Mouse (Mus musculus) heart, embryonic 15.5 days (tissue): ENCODE measurements around the gene Cx3cl1. TPM values are rescaled to one million over a fixed set of nuclear protein-coding genes. Genes with fewer than 3 reads are reported as not detected.
A peak's percentile ranks its signal among the peaks of the same experiment; 100 is the strongest.

ENCODE experiments used
- ATAC-seq: fragments of 200-750 bp; cut with Nextera tagmentation; replicated peaks from 2 replicates; pipeline ENCODE4 v1.8.0; 2017; ENCODE audit warnings: low read depth, moderate TSS enrichment; ENCODE audit not compliant: insufficient number of reproducible peaks, insufficient read depth, low FRiP score
- H3K27ac ChIP-seq: fragments of 300-500 bp; sonication (generic); 2 replicates; pipeline ENCODE4 v1.5.1; 2015; ENCODE audit warnings: mild to moderate bottlenecking, inconsistent platforms
- H3K27me3 ChIP-seq: fragments of 300-500 bp; sonication (generic); 2 replicates; pipeline ENCODE4 v1.6.1; 2015; ENCODE audit warnings: inconsistent platforms
- H3K36me3 ChIP-seq: fragments of 300-500 bp; sonication (generic); 2 replicates; pipeline ENCODE4 v1.6.1; 2015; ENCODE audit warnings: mild to moderate bottlenecking, inconsistent platforms
- H3K4me1 ChIP-seq: fragments of 300-500 bp; sonication (generic); replicated peaks from 2 replicates; pipeline ENCODE4 v1.6.1; 2015; ENCODE audit warnings: inconsistent platforms
- H3K4me2 ChIP-seq: fragments of 300-500 bp; sonication (generic); 2 replicates; pipeline ENCODE4 v1.6.1; 2015; ENCODE audit warnings: inconsistent platforms, mild to moderate bottlenecking, moderate library complexity
- H3K4me3 ChIP-seq: fragments of 300-500 bp; sonication (generic); 2 replicates; pipeline ENCODE4 v1.5.1; 2015; ENCODE audit warnings: mild to moderate bottlenecking, inconsistent platforms
- H3K9ac ChIP-seq: fragments of 300-500 bp; sonication (generic); 2 replicates; pipeline ENCODE4 v1.6.1; 2015; ENCODE audit warnings: mild to moderate bottlenecking, inconsistent platforms
- H3K9me3 ChIP-seq: fragments of 300-500 bp; sonication (generic); replicated peaks from 2 replicates; pipeline ENCODE4 v1.6.1; 2016; ENCODE audit warnings: inconsistent platforms
- WGBS: fragments of 180-500 bp; shearing (Covaris S2); methylation state at CpG from one replicate; pipeline ENCODE4 v1.1.7; 2015; ENCODE audit warnings: mixed read lengths; 5-methylcytosine and 5-hydroxymethylcytosine counted together
- polyA plus RNA-seq: library from polyadenylated mRNA; unstranded; fragments of >200 nt; fragmentation: Nextera tagmentation; extraction: Ambion mirVana; gene quantifications from 2 replicates; pipeline ENCODE4 v1.2.1, GENCODE M21; 2015

Gene Cx3cl1
- polyA plus RNA-seq, 1 experiment from 2014 or later, result 9.7 TPM

- Histone ChIP-seq H3K4me2 (no peak within 1 kb of the TSS), H3K27me3 (no peaks in the 10 kb centered on the region; the same call in 1 of the 2 replicates), H3K9ac (no peak within 1 kb of the TSS), H3K27ac (no peak within 1 kb of the TSS), H3K4me1 (no peaks in the 10 kb centered on the region), H3K4me3 (no peak within 1 kb of the TSS), H3K36me3 (no peaks in the 10 kb centered on the region), H3K9me3 (no peaks in the 10 kb centered on the region)
- 90% methylated on average over 7 of the region's 7 CpGs for WGBS
- no peak for ATAC-seq
These were observed 26.2 kb upstream of the Cx3cl1 start, which contains the start of gene Ccl22 for GRCm38 (mm10) chr8:94745476-94746184. Ccl22 (plus strand) TSS chr8:94745590.

- no peaks in the 10 kb centered on the region for H3K36me3 ChIP-seq
- 69% methylated on average over 8 of the region's 8 CpGs for WGBS
- no peak overlapping the region for H3K4me2 ChIP-seq
- H3K9ac ChIP-seq, result no peak overlapping the region
- H3K4me3 ChIP-seq, result no peak overlapping the region
- H3K27ac ChIP-seq, result no peak overlapping the region
- no peak for ATAC-seq
- H3K4me1 ChIP-seq, result no peaks in the 10 kb centered on the region
- H3K27me3 ChIP-seq, result no peaks in the 10 kb centered on the region; the same call in 1 of the 2 replicates
- no peaks in the 10 kb centered on the region for H3K9me3 ChIP-seq
These were observed 25.0 kb upstream of the Cx3cl1 start for GRCm38 (mm10) chr8:94746832-94747231.

DNA sequence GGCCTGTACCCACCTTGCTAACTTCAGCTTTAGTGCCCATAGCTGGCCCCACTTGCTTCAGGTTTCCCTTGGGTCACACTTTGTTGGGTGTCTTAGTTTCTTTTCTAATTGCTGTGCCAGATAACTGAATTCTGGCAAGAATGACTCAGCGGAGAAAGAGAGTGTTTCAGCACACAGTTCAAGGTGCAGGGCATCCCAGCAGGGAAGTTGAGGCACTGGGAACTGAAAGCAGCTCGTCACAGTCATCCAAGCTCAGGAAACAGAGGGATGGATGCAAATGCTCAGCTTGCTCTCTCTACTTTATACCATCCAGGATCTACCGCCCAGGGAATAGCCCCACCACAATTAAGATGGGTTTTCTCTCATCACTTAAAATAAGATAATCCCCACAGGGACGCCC lies 23.4 kb upstream of the Cx3cl1 start:
- Histone ChIP-seq H3K4me1 (no peaks in the 10 kb centered on the region), H3K9ac (no peak overlapping the region), H3K27ac (no peak overlapping the region), H3K4me2 (no peak overlapping the region), H3K27me3 (no peaks in the 10 kb centered on the region; the same call in 1 of the 2 replicates), H3K9me3 (no peaks in the 10 kb centered on the region), H3K36me3 (no peaks in the 10 kb centered on the region), H3K4me3 (no peak overlapping the region)
- 64% methylated on average over 4 of the region's 4 CpGs for WGBS
- ATAC-seq, result no peak

GRCm38 (mm10) chr8:94749942-94750341 lies 21.9 kb upstream of the Cx3cl1 start:
- no peaks in the 10 kb centered on the region for H3K4me1 ChIP-seq
- ATAC-seq, result no peak
- H3K4me3 ChIP-seq, result no peak overlapping the region
- 78% methylated on average over 3 of the region's 3 CpGs for WGBS
- no peaks in the 10 kb centered on the region for H3K36me3 ChIP-seq
- H3K27ac ChIP-seq, result no peak overlapping the region
- H3K9me3 ChIP-seq, result no peaks in the 10 kb centered on the region
- no peak overlapping the region for H3K4me2 ChIP-seq
- H3K9ac ChIP-seq, result no peak overlapping the region
- H3K27me3 ChIP-seq, result no peaks in the 10 kb centered on the region; the same call in 1 of the 2 replicates

- Histone ChIP-seq H3K27ac (no peak overlapping the region), H3K27me3 (no peaks in the 10 kb centered on the region; the same call in 1 of the 2 replicates), H3K9me3 (no peaks in the 10 kb centered on the region), H3K4me3 (no peak overlapping the region), H3K9ac (no peak overlapping the region), H3K4me2 (no peak overlapping the region), H3K36me3 (no peaks in the 10 kb centered on the region), H3K4me1 (no peaks in the 10 kb centered on the region)
- WGBS, result 79% methylated on average over 10 of the region's 10 CpGs
- ATAC-seq, result no peak
These were observed 20.6 kb upstream of the Cx3cl1 start for GRCm38 (mm10) chr8:94751023-94751849.

DNA sequence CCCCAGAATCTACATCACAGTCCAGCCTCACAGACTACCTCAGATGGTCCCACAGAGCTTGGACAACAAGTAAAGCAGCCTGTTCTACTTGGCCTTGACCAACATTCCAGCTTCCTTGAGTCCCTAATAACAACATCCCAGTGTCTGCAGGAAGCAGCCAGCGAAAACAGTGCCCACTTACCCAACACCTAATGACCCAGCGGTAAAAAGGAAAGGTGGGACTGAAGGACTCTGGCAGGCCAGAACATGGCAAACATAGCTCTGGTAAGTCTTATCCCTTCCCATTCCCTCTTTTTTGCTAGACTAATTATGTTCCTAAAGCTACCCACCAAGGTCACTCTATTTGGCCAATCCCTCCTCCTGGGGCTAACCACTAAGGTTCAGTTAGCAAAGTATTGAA lies 17.8 kb upstream of the Cx3cl1 start:
- Histone ChIP-seq H3K9me3 (no peaks in the 10 kb centered on the region), H3K36me3 (no peaks in the 10 kb centered on the region), H3K4me3 (no peak overlapping the region), H3K27ac (no peak overlapping the region), H3K4me1 (no peaks in the 10 kb centered on the region), H3K27me3 (no peaks in the 10 kb centered on the region), H3K9ac (no peak overlapping the region), H3K4me2 (no peak overlapping the region)
- 88% methylated on average over 2 of the region's 2 CpGs for WGBS
- no peak for ATAC-seq

DNA sequence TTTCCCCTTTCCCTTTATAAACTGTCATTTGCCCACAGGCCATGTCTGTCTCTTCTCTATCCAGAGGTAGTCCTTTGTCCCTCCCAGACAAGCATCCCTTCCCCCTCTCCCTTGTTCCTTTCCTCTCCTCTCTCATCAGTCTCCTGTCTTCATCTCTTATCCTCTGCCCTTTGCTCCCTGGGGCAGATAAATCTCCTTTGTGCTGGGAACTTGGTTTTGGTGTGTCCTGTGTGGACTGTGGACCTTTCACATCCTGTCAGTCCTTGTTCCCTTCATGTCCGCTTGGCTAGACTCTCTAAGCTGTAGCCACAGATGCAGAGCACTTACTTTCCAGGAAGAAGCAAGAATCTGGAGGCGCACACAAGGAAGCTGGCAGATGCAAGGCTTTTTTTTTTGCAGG lies 17.3 kb upstream of the Cx3cl1 start:
- Histone ChIP-seq H3K36me3 (no peaks in the 10 kb centered on the region), H3K27me3 (no peaks in the 10 kb centered on the region), H3K4me1 (no peaks in the 10 kb centered on the region), H3K9me3 (no peaks in the 10 kb centered on the region), H3K4me2 (no peak overlapping the region), H3K27ac (no peak overlapping the region), H3K9ac (no peak overlapping the region), H3K4me3 (no peak overlapping the region)
- WGBS, result 64% methylated on average over 2 of the region's 2 CpGs
- no peak for ATAC-seq

DNA sequence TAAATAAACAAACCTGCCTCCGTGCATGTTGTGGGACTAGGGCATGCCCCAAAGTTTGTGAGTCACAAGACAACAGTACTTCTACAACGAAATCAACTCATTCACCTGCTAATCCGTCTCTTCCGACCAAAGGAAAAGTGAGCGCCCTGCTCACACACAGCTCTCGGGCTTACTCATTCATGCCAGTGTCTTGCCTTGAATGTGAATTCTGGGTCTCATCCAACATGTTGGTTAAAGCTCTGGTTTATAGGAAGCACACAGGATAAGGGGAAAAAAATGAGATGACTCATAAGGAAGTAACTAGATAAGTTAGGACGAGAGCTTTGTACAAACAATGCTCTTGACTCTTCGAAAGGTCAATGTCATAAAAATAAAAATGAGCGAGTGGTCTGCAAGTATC lies 4.8 kb upstream of the Cx3cl1 start:
- 51% methylated on average over 9 of the region's 9 CpGs for WGBS
- Histone ChIP-seq H3K27ac (no peak overlapping the region), H3K9ac (no peak overlapping the region), H3K36me3 (no peaks in the 10 kb centered on the region), H3K9me3 (no peaks in the 10 kb centered on the region), H3K27me3 (peaks cover 27% of the 10 kb centered on the region), H3K4me3 (no peak overlapping the region), H3K4me1 (peaks cover 13% of the 10 kb centered on the region), H3K4me2 (no peak overlapping the region)
- ATAC-seq, result no peak

GRCm38 (mm10) chr8:94770945-94771344 lies 864 bp upstream of the Cx3cl1 start:
- Histone ChIP-seq H3K4me3 (no peak overlapping the region), H3K27me3 (peaks cover 42% of the 10 kb centered on the region), H3K4me2 (peak overlapping the region; percentile 81; the same call in 1 of the 2 replicates), H3K27ac (0 out of 2 replicates have a peak overlapping the region, but pooled peaks have one; percentile 33), H3K4me1 (peaks cover 23% of the 10 kb centered on the region), H3K9ac (no peak overlapping the region), H3K36me3 (no peaks in the 10 kb centered on the region), H3K9me3 (no peaks in the 10 kb centered on the region)
- WGBS, result 24% methylated on average over 6 of the region's 6 CpGs
- ATAC-seq, result no peak

DNA sequence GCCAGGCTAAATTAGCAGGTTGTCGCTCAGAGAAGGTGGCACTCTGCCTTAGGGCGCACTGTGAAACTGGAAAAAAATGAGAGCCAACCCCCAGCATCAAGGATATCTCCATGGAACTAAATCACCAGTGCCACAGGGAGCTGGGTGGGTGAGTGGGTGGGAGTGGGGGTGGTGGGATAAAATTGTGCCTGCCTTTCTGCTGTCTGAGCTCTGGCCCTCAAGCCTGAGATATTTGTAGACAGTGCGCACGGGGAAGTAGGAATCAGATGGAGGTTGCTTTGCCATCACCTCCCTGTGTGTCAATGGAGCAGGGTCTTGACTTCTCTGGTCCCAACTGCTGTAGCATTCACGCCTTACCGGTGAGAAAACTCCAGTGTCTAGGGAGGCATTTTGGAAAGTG lies 1.2 kb downstream of the Cx3cl1 start:
- peak overlapping the region; percentile 54 for H3K4me3 ChIP-seq
- no peak overlapping the region for H3K9ac ChIP-seq
- H3K36me3 ChIP-seq, result no peaks in the 10 kb centered on the region
- ATAC-seq, result no peak
- H3K9me3 ChIP-seq, result no peaks in the 10 kb centered on the region
- H3K4me2 ChIP-seq, result peak overlapping the region; percentile 81
- peaks cover 30% of the 10 kb centered on the region for H3K4me1 ChIP-seq
- WGBS, result 58% methylated on average over 6 of the region's 6 CpGs
- H3K27ac ChIP-seq, result no peak overlapping the region
- peaks cover 42% of the 10 kb centered on the region for H3K27me3 ChIP-seq

DNA sequence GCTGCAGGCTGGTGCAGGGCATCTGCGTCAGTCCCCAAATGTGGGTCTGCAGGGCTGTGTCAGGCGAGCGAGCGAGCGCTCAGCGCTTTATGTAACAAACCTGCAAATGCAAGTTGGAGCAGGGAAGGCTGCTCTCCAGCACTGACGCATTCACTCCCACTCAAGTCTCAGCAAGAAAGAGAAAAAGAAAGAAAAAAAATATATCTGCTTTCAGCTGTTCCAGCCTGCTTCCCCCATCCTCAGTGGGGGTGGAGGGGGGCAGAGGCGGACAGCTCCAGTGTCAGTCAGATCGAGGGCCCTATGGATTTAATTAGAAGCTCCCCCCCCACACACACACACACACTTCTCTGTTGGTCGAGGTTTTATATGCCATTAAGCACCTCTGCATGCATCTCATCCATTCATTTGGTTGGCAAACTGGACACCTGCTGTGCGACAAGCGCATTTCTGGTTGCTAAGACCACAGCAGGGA lies 1.9 kb downstream of the Cx3cl1 start:
- Histone ChIP-seq H3K4me1 (peaks cover 37% of the 10 kb centered on the region), H3K27ac (no peak overlapping the region), H3K9me3 (no peaks in the 10 kb centered on the region), H3K27me3 (peaks cover 42% of the 10 kb centered on the region), H3K4me2 (no peak overlapping the region), H3K36me3 (no peaks in the 10 kb centered on the region), H3K4me3 (no peak overlapping the region), H3K9ac (no peak overlapping the region)
- ATAC-seq, result no peak
- WGBS, result 44% methylated on average over 12 of the region's 12 CpGs
